Mouse (Mus musculus) gonadal fat pad, adult 2 months (tissue): ENCODE data around the gene Incenp. TPM values are rescaled to one million over a fixed set of nuclear protein-coding genes. Genes with fewer than 3 reads are reported as not detected.
A peak's percentile ranks its signal among the peaks of the same experiment; 100 is the strongest.
"Not testable (repeated sequence)": the region's sequence is repeated elsewhere in the genome, so short reads cannot be mapped to it uniquely, and the experiment has no call there.

Source experiments
- DNase-seq: peaks from one replicate; pipeline ENCODE4 v3.0.0-alpha.2; 2012; ENCODE audit warnings: low read depth
- polyA plus RNA-seq: library from polyadenylated mRNA; depleted of rRNA; stranded (reverse); fragments of >200 nt; gene quantifications from 2 replicates; pipeline ENCODE4 v1.2.3, GENCODE M21; 2012

The Incenp gene
- polyA plus RNA-seq, 1 experiment = 5.1 TPM

- DNase-seq = no peak
These were observed 19.0 kb upstream of the Incenp start for GRCm38 (mm10) chr19:9918176-9918861.

DNA sequence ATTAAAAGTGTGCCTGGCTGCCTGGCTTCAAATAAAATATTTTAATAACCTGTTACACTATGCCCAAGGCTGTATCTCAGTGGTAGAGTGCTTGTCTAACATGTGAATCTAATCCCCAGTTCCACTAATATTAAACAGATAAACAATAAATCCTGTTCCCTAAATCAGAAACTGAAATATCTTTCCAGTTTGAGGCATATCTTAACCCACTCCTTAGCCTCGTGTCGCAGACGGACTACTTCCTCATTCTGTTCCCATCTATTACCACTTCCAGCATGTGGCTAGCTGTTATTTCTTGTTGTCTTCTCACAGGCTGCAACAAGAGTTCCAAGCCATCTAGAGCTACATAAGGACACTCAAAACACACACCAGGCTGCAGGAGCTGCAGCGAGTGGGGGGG lies 18.4 kb upstream of the Incenp start:
- DNase-seq = no peak

GRCm38 (mm10) chr19:9915935-9916334 lies 16.6 kb upstream of the Incenp start:
- no peak for DNase-seq

DNA sequence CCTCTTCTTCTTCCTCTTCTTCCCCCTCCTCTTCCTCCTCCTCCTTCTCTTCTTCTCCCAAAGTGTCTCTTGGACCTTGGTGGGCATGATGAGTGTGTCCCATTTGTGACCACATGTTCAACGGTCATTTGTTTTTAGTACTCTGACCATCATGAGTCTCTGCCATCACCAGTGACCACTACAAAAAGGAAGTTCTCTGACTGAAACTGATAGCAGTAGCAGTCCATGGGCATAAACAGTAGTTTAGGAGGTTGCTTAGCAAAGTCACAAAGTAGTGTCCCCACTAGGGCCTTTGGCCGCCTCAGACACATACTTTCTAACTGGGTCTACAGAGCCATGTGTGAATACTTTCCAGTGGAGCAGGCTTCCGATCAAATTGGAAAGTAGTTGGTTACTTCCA lies 15.0 kb upstream of the Incenp start:
- DNase-seq = no peak

- no peak for DNase-seq
These were observed 14.4 kb upstream of the Incenp start for GRCm38 (mm10) chr19:9913784-9914183.

GRCm38 (mm10) chr19:9911314-9911754 lies 12.0 kb upstream of the Incenp start:
- no peak for DNase-seq

- no peak for DNase-seq
These were observed 10.0 kb upstream of the Incenp start for GRCm38 (mm10) chr19:9909351-9909750.

- not testable (repeated sequence) for DNase-seq
These were observed 1.3 kb upstream of the Incenp start for GRCm38 (mm10) chr19:9900696-9901095.

GRCm38 (mm10) chr19:9899780-9900146 lies 412 bp upstream of the Incenp start:
- no peak for DNase-seq

- DNase-seq = peak; percentile 33
These were observed 848 bp downstream of the Incenp start for GRCm38 (mm10) chr19:9898339-9899066.

DNA sequence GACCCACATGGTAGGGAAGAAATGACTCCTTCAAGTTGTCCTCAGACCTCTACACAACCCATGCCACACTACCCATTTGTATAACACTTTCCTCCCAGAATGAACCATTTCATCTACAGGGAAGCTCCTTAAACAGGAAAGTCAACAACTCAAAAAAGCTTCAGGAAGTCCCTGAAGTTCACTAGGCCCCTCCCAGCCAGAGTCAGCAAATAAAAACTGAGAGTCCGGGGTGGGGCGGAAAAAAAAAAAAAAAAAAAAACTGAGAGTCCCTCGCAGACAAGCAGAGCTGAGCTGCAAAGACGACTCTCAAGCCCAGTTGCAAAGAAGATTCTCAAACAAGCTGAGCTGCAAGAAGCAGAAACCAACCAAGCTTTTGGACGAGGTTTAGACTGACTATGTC lies 3.3 kb downstream of the Incenp start:
- DNase-seq = no peak

DNA sequence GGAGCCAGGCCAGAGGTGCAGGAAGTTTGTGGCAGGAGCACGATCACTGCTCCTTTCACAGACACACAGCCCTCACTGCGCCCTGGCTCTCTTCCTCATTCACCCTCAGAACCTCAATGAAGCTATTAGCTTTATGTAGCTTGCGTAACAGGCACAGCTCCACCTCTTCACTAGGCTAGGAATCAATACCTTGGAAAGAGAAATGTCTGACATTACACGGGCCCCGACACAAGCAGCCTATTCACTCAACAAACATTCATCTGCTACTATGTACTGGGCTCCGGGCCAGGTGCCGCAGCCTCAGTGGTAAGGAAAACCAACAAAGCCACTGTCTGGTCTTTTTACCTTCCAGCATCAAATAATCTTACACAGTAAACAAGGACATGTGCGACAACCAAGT lies 12.6 kb downstream of the Incenp start:
- DNase-seq = no peak

DNA sequence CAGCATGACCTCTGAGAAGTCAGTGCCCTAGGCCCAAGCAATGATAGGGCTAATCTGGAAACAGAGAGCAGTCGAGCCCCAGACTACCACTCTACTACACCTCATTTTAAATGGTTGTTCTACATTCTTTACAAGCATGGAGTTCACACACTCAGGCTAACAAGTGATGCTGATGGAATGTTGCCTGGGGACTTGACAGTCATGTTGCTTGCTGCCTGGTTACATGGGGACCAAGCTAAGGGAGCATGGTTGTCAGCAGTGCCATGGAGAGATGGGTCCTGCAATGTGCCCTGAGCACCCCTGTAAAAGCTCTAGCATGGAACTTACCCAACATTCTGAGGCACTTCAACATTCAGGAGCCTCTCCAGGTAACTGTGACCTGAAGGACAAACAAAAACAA lies 13.0 kb downstream of the Incenp start:
- DNase-seq = no peak

- no peak for DNase-seq
These were observed 21.0 kb downstream of the Incenp start for GRCm38 (mm10) chr19:9878186-9878835.

- DNase-seq = no peak
These were observed 33.9 kb downstream of the Incenp start for GRCm38 (mm10) chr19:9865466-9865865.

GRCm38 (mm10) chr19:9864856-9865255 lies 34.5 kb downstream of the Incenp start:
- no peak for DNase-seq

DNA sequence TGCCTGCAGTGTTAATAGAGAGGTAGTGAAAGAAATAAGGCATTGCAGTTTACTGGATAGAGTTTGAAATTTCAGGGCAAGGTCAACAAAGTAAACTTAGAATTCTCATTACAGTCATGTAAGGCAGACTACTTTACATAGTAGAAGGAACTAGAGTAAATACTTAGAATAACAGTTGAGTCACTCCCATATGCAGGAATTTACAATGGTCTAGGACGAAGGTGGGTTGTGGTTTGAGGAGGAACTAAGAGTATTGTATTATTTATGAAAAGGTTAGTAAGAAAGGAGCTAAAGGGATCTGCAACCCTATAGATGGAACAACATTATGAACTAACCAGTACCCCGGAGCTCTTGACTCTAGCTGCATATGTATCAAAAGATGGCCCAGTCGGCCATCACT lies 38.5 kb downstream of the Incenp start:
- not testable (repeated sequence) for DNase-seq

- DNase-seq = not testable (repeated sequence)
These were observed 49.8 kb downstream of the Incenp start for GRCm38 (mm10) chr19:9849368-9850075.

GRCm38 (mm10) chr19:9847262-9847661 lies 52.1 kb downstream of the Incenp start, which contains the start of gene Scgb2a2:
Gene Scgb2a2, plus strand, starts transcription at chr19:9847562.
- DNase-seq = no peak

GRCm38 (mm10) chr19:9837341-9837715 lies 62.0 kb downstream of the Incenp start:
- no peak for DNase-seq

DNA sequence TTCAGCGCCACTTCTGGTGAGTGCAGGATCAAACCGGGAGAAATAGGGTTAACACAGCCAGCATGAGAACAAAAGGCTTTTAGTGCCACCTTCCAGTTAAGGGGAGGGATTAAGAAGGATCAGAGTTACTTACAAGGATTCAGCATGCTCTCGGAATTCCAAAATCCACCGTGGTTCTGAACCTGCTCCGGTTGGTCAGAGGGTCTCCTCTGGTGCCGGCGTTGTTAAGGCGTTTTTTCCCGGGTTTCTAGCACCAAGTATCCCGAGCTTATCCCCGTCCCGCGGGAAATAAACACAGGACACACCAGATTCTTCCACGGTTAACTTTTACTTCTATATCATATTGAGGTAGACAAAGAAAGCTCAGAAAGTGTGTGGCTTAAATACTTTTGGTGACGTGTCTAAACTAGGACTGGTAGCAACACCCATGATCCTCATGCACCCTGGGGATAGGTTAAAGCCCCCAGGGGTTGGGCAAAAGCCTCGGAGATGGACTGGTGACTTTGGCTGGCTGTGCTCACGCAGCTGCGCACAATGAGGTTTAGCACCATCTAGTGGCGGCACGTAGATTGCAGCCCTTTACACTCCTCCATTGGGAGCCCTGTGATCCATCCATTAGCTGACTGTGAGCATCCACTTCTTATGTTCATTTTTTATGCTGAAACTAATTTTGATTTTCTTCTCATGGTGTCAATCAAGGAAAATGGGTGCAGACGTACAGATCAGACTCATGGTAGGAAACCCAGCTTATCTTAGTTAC lies 62.6 kb downstream of the Incenp start:
- not testable (repeated sequence) for DNase-seq
